Mouse (Mus musculus) Muller cell, postnatal 12 days (primary cell): ENCODE results near the gene Tmem110.

Source experiments
- DNase-seq: peaks from one replicate; pipeline ENCODE4 v3.0.0-alpha.2; 2015; ENCODE audit errors: inconsistent ontology term

The Tmem110 gene

DNA sequence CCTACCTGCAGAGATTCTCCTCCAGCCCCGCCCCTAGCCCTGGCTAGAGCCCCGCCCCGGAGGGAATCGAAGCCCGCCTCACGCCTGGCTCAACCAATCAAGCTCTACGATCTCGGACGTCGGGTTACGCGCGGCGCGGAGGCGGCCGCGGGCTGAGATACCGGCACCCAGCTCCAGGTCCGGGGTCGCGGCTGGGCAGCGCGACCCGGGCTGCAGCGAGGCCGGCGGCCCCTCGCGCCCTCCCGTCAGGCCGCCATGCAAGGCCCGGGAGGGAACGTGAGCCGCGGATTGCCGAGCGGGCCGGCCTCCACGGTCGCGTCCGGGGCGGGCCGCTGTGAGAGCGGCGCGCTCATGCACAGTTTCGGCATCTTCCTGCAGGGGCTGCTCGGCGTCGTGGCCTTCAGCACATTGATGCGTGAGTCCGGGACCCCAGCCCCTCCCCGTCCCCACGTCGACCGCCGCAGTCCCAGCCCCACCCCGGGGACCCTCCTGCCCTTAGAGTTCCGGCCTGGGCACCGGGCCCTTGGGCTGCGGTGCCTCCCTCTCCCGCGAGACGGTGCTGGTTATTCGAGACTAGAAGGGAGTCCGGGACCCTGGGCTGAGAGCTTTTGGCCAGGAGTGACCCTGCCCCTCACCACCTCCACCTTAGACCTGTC is at the start of gene Tmem110:
Gene Tmem110 (plus strand): TSS at position 115 of the 656 bp plus-strand sequence.
- DNase-seq, result peak; percentile 81

DNA sequence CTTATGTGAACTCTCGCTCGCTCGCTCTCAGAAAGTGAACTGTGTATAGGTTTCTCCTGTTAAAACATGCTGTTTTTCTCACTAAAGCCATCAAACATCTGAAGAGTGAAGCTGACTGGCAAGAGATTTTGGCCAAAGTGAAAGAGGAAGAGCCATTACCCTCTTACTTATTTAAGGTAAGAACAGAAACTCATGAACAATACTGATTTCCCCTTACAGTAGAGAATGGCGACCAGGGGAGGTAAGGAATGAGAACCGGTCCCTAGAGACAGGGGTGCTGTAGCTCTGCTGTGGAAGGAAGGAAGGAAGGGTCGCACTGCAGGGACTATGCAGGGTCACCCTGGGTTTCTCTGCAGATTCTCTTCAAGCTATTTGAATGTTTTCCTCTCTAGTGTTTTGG is 40.8 kb upstream of the Tmem110 start:
- no peak for DNase-seq

DNA sequence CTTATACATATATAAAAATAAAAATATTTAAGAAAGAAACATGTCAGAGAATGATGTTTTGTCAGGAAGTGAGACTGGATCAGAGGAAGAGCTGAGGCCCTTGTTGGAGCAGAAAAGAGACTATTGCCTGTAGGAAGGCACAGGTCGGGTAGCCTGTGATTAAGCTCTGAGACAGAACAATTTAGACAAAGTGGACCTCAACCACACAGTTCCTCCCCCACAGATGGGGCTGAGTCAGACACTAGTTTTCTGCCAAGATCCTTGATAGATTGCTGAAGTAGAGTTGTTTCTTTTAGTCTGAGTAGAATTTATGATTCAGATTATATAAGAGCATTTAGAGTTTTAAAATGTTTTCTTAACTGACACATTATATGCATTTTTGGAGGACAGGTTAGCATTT is 35.9 kb upstream of the Tmem110 start:
- peak; percentile 65 for DNase-seq

DNA sequence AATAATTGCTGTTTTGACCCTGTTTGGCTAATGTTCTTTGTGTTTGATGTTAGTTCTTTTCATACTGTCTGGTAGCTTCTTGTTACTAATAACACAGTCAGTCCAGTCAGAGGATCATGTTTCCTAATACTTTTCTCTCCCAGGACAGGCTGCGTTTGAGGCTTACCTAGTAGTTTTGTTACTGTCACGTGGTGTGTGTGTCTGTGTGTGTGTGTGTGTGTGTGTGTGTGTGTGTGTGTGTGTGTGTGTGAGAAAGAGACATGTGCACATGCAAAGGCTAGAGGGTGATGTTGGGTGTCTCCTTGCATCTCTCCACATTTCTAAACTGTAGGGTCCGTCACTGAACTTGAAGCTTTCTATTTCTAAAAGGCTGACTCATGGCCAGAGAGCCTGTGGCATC is 32.5 kb upstream of the Tmem110 start:
- no peak for DNase-seq

DNA sequence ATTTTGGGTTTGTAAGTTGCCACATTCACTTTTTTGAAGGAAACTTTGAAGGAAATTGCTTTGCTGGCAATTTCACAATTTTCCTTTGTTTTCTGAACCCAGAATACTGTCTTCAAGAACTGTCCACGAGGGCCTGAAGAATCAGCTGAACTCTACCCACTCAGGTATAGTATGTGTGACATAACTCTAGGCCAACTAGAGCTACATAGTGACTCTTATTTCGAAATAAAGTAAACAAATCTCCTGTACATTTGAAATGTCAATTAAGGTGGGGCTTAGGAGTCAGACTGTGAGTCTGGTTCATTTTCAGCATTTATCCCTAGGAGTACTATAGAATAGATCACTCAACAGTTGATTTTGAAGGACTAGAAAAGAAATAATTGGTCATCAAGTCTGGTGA is 23.6 kb upstream of the Tmem110 start:
- DNase-seq, result no peak

DNA sequence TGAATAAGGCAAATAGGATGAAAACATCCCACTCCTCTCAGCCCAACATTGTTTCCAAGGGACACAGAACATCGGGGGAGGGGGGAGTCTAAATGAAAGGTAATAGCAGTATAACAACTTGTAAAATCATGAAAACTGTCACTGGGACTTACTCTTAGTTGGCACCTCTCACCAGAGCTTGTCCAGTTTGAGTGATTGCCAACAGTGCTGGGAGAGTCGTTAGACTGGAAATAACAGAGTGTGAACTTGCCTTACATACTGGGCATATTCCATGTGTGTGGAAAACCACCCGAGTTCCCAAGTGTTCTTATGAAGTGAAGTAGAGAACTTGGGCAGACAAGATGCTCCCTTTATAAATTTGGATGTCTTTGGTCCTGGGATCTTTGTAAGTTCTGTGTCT is 4.3 kb upstream of the Tmem110 start:
- no peak for DNase-seq

DNA sequence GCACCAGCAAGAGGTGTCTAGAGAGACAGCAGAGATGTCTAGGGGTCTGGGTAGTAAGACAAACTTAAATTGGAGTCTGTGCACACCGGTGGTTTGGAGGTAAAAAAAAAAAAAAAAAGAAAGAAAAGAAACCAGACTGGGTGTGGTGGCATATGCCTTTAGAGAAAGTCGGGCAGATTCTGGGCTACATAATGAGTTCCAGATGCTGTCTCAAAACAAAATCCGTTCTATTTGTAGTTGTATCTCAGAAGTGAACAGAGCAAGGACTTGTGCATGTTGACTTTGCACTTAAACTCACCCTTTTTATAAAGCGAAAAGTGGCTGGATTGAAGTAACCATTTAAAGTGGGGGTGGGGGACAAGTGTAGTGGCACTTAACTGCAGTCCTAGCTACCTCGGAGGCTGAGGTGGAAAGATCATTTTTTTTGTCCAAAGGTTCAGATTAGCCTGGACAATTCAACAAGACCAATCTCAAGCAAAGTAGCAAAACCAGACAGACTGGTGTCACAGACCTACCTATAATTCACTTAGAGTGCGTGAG is 864 bp upstream of the Tmem110 start:
- no peak for DNase-seq

DNA sequence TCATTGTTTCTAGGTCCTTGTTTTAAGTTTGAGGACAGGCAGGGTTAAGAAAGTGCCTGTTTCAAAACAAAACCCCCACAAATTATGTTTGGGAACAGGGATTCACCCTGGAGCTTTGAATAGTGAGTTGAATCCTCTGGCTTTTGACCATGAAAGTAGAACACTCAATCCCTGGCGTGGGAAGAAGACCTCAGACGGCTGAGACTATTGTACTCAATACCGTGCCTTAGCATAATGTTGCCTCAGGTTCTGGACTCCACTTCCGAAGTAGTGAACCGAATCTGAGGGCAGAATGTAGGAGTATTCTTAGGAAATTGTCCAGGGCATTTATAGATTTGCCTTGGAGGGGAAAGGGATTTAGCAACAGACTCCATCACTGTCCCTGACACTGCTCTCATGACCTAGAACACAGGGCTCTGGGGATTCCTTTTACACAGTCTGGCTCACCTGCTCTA is 342 bp upstream of the Tmem110 start:
- no peak for DNase-seq

DNA sequence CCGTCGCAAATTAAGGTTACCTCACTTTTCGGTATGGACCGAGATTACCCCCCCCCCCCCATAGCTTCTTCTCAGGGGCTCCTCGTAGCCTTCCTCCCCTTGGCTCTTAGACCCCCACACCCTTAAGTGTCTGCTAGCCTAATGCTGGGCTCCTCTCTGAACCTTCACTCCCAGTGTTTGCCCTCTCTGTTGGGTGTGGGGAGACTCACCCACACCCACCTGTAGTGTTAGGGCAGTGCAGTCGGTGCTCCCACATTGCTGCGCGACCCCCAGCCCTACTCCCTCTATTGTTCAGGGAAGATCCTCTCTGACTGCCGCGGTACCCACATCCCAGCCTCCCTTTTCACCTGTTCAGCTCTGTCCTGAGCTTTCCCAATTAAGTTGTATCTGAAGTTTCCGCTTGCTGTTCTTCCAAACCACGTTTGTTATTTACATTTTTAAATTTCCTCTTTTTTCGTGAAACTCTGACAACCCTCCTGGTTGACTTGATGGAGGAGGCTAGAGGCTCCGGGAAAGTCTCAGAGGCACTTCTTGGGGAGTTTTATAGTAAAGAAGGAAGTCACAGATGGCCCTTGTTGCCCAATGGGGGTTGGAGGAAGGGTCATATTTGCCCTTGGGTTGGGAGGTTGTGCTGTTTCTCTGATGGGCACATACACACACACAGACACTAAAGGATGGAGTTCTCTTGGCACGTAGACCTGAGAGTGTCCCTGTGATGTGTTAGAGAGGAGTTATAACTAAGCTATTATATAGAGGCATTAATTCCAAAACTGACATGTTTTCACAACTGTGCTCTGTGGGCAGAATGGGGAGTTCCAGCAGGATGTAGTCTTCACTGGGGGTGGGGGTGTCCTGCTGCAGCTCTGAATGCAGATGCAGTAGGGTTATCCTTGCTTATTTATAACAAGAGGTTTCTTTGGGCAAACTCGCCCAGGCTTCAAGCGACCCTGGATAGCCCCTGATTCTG is 1.1 kb downstream of the Tmem110 start:
- no peak for DNase-seq

DNA sequence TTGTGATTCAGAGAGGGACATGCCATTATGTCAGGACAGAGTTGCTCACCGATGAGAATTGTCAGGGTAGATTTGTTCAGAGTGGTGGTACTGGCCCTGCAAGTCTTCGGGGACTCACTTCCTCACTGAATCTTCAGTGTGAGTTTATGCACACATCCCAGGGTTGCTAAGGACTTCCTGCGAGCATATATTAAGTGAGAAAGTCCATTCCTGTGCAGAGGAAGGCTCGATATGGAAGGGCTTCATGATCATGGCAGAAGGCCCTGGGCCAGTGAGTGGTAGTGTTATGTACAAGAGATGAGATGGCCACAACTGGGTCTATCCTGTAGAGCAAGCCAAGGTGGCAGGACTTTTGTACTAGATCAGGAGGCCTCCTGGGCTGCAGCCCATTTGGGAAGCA is 2.1 kb downstream of the Tmem110 start:
- DNase-seq, result no peak

DNA sequence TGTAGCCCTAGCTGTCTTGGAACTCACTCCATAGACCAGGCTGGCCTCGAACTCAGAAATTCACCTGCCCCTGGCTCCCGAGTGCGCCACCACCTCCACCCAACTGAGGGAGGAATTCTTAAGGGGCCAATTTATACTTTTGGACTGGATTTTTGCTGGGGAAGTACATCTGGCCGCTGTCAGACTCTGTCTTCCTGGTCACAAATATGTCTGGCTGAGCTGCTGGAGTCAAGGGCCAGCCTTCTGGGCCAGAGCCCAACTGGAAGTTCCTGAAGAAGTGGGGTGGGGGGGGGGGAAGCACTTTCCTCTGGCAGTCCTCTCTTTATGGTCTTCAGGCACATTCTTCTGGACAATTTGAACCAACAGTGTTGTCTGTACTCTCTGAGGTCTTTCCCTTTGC is 2.7 kb downstream of the Tmem110 start:
- DNase-seq, result no peak

DNA sequence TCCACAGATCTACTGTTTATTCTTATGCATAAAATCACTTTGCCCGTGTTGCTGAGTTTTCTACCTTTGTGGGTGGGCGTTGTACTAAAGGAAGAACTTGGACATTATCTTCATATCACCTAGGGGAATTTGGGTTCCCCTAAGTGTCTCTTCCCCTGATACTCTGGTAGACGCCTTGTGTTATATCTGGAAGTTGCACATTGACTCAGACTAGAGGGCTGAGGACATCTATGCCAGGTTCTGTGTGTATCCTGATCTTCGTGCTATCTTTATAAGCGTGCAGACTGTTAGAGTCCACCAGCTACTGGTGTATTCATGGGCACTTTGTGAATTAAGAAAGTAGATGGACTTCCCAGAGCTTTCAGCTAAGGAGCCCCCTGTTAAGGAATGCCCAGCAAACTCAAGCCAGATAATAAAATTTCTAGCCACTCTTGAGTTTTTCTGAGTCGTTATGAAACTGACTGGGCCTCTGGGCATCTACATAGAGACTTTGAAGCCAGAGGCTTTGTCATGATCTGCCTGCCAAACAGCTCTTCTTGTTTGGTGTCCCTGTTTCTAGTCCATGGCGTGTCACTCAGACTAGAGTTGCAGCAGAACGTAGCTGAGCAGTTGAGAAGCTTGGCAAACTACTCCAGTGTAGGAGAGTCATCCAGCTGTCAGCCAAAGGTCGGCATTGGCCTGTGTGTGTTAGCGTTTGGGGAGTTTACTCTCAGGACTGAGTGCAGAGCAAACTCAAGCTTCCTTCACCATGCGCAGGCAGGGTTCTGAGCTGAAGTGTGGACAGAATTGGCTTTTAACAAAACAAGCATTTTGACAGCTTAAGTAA is 3.5 kb downstream of the Tmem110 start:
- DNase-seq, result no peak

DNA sequence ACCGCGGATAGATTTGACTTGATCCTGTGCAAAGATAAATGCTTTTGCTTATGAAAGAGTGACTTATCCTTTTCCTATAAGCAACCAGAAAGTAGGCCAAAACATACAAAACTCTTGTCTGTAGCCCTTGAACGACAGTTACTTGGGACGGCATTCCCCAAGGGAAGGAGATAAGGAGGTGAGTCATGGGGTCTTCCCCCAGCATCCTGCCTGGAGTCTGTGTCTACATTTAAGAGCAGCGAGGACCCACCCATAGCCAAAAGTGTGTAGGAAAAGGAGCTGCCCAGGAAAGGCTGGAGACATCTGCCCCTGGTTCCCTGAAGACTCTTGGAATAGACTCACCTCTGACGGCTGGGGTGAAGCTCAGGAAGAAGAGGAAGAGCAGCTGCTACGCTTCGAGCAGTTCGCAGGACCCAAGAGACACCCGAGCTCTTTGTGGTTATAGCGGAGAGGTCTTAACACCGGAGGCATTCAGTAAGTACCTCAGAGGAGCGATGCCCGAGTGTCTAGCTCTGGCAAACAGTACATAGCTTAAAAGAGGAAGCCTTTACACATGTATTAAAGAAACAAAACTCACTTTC is 12.1 kb downstream of the Tmem110 start:
- DNase-seq, result no peak

DNA sequence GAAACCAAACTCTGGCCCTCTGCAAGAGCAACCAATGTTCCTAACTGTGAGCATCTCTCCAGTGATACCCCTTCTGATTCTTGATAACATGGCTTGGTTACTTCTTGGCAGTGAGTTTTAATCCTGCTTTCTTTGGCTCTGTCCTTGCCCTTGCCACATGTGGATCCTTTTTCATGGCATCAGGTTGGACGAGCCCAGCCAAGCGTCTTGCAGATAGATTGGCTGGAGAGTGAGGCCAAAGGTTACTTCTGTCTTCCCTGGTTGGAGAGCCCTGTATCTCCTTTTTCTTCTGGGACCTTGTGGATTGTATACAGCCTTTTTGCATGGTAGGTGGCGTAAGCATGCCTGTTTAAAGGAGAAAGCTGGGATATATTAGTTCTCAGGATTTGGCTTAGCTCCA is 18.3 kb downstream of the Tmem110 start:
- no peak for DNase-seq

DNA sequence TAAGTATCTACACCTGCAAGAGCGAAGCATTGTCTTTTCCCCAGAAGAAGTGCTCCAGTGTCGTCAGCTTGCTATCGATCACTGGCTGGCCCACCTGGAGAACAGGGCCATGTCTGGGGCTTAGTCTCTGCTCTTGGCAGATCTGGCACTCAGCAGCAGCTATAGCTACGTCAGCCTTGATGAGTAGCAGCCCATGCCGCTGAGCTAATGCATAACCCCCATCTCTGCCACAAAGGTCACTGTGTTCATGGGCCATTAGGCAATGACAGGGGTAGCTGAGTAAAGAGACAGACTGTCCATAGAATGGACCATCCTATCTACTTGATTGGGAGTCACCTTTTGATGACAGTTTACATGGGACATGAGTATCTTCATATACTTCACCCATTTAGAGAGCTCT is 25.1 kb downstream of the Tmem110 start:
- no peak for DNase-seq

DNA sequence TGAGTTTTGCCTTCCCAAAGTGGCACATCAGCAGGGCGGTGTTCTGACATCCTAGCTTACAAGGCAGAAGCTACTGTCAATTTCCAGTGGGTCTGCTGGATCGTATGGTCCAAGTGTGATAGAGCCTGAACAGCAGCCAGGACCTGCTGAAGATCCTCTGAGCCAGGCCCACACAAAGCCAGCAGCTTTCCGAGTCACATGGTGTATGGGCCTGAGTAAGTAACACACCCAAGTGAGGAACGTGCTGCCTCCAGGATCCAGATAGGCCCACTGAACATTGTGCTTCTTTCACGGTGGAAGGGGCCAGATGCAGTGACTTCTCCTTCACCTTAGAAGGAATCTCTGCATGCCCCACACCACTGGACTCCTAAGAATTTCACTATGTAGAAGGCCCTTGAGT is 26.9 kb downstream of the Tmem110 start:
- DNase-seq, result no peak

DNA sequence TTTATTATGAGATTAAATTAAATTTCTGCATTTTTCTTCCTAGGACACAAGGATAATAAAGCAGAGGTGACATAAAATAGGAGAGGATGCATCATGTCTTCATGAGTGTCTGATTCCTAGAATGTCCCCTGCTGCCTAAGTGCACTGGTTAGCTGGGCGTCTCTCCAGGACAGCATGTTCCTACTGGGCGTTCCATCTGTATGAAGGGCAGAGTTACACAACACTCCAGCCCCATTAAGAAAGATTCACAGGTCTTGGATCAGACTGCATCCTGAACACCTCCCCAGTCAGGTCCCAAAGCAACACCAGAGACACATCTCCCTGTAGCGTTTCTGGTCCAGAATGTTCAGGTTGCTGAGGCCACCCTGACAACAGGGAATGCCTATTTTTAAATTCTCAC is 29.9 kb downstream of the Tmem110 start:
- no peak for DNase-seq

DNA sequence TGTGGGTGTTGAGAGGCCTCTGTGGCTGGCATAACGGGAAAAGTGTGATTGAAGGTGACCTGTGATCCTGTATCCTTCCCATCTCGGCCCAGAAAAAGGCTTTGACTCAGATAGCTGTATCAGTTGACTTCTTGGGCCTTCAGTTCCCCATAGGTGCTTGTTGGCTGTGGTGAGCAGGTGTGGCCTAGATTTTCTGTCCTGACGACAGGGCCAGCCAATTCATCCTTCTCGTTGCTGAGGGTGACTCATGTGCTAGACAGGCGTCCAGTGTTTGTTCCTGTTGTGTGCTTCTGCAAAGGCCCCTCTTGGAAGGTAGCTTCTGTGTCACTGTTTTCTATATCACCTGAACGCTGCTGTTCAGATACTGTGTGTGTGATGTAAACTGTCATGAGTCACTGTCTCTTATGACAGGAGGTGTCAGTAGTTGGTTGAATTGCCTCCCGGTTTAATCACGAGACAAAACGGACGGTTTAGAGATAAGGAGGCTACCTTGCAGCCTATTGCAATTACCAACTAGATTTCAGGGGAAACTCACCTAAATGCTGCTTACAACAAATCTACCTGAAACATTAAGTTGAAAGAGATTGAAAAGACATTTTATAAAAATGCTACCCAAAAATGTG is 31.6 kb downstream of the Tmem110 start:
- DNase-seq, result no peak

DNA sequence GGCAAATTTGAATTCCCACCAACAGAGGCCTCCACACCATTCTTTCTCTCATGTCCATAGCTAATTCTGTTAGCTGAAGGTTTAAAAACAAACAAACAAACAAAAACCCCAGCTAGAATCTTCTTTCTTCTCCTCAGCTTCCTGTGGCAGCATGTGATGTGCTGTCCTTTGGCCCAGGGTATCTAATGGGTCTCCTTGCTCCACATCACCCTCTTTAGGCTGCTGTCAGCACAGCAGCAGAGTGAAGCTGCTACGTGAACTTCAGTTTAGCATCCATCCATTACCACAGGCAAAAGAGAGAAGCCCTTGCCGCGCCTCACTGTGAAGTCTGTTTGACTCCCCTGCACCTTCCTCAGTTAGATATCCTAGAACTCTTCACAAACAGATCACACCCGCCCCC is 32.6 kb downstream of the Tmem110 start:
- DNase-seq, result no peak

DNA sequence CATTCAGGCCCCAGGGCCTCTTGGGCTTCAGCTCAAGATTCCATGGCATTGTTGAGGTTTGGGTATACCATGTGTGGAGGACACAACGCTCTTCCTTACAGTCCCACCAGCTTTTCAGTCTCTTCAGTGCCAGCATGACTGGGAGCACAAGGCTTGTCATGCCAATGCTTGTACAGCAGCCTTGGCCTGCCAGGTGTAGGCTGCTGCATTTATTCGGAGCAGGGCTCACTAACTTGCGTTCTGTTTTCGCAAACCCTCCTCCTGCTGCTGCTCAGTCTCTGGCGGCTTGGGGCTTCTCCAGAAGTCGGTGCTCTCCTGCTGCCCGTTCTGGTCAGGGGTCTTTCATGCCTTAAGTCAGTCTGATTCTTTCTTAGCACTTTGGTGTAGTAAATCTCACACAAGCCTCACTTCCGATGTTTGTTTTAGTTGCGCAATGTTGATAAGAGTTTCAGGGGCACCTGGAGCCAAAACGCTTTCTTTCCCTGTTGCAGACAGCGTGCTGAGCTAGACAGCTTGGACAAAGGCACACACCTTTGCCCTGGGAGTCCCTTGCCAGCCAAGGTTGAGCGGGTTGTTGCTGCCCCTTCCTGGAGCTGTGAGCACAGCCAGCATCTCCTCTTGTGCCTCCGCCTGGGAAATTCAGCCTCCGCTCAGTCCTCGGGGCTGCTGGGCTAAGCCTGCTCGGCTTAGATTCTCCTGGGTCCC is 36.2 kb downstream of the Tmem110 start:
- no peak for DNase-seq
